Mouse (Mus musculus) intestine, postnatal 0 days (tissue): Measurements from ENCODE around the gene Tnik. TPM values are rescaled to one million over a fixed set of nuclear protein-coding genes. Genes with fewer than 3 reads are reported as not detected.

Source experiments
- ATAC-seq: fragments of 200-750 bp; cut with Nextera tagmentation; 2 replicates; pipeline ENCODE4 v1.8.0; 2017; ENCODE audit warnings: mild to moderate bottlenecking, moderate TSS enrichment, moderate library complexity
- H3K27ac ChIP-seq: fragments of 300-500 bp; sonication (generic); 2 replicates; pipeline ENCODE4 v1.5.1; 2014; ENCODE audit warnings: mild to moderate bottlenecking, low read depth, low read length, moderate library complexity
- H3K27me3 ChIP-seq: fragments of 300-500 bp; sonication (generic); replicated peaks from 2 replicates; pipeline ENCODE4 v1.6.1; 2014; ENCODE audit warnings: low read length, mixed read lengths; ENCODE audit not compliant: control insufficient read depth, insufficient read depth
- H3K36me3 ChIP-seq: fragments of 300-500 bp; sonication (generic); 2 replicates; pipeline ENCODE4 v1.6.1; 2014; ENCODE audit warnings: mild to moderate bottlenecking, moderate library complexity; ENCODE audit not compliant: control insufficient read depth, insufficient read depth
- H3K4me1 ChIP-seq: fragments of 300-500 bp; sonication (generic); replicated peaks from 2 replicates; pipeline ENCODE4 v1.6.1; 2014; ENCODE audit warnings: antibody characterized with exemption, low read length, mixed read lengths; ENCODE audit not compliant: control insufficient read depth, insufficient read depth
- H3K4me2 ChIP-seq: fragments of 300-500 bp; sonication (generic); replicated peaks from 2 replicates; pipeline ENCODE4 v1.6.1; 2014; ENCODE audit warnings: low read depth, mild to moderate bottlenecking, moderate library complexity
- H3K4me3 ChIP-seq: fragments of 300-500 bp; sonication (generic); 2 replicates; pipeline ENCODE4 v1.5.1; 2014; ENCODE audit warnings: low read depth, low read length
- H3K9ac ChIP-seq: fragments of 300-500 bp; sonication (generic); 2 replicates; pipeline ENCODE4 v1.6.1; 2014; ENCODE audit warnings: mild to moderate bottlenecking, low read depth, low read length
- H3K9me3 ChIP-seq: fragments of 300-500 bp; sonication (generic); 2 replicates; pipeline ENCODE4 v1.6.1; 2016; ENCODE audit warnings: mixed run types; ENCODE audit not compliant: control insufficient read depth
- CTCF ChIP-seq: sonication (generic); IDR thresholded peaks from 2 replicates; pipeline ENCODE4 v1.5.1; 2016; ENCODE audit warnings: low read depth, mild to moderate bottlenecking, control low read depth, antibody characterized with exemption, moderate library complexity
- WGBS: fragments of 180-500 bp; shearing (Covaris S2); extraction: QIAGEN DNeasy Blood & Tissue Kit; methylation state at CpG from one replicate; pipeline ENCODE4 v1.1.7; 2014; 5-methylcytosine and 5-hydroxymethylcytosine counted together
- polyA plus RNA-seq: library from polyadenylated mRNA; unstranded; fragments of >200 nt; fragmentation: Nextera tagmentation; extraction: Ambion mirVana; gene quantifications from 2 replicates; pipeline ENCODE4 v1.2.1, GENCODE M21; 2015

The Tnik gene
- polyA plus RNA-seq, 1 experiment from 2014 or later: 7.9 TPM

GRCm38 (mm10) chr3:28526671-28527070, 263.7 kb downstream of the Tnik start:
- 62% methylated on average over 2 of the region's 2 CpGs for WGBS

GRCm38 (mm10) chr3:28527231-28527630, 264.2 kb downstream of the Tnik start:
- no peak overlapping the region for H3K27ac ChIP-seq
- no peak for ATAC-seq
- no peaks in the 10 kb centered on the region for H3K36me3 ChIP-seq
- no peaks in the 10 kb centered on the region for H3K9me3 ChIP-seq
- H3K4me3 ChIP-seq: no peak overlapping the region
- H3K4me2 ChIP-seq: no peak overlapping the region
- TF ChIP-seq CTCF: no peak
- H3K4me1 ChIP-seq: no peaks in the 10 kb centered on the region; the same call in none of the 2 replicates
- no peaks in the 10 kb centered on the region for H3K27me3 ChIP-seq
- WGBS: 97% methylated on average over 4 of the region's 4 CpGs
- H3K9ac ChIP-seq: no peak overlapping the region

More at GRCm38 (mm10) chr3:28526671-28527070, 263.7 kb downstream of the Tnik start:
- H3K27me3 ChIP-seq: no peaks in the 10 kb centered on the region
- H3K27ac ChIP-seq: no peak overlapping the region
- no peaks in the 10 kb centered on the region; the same call in none of the 2 replicates for H3K4me1 ChIP-seq
- no peak for ATAC-seq
- no peak overlapping the region for H3K4me3 ChIP-seq
- TF ChIP-seq CTCF: no peak
- H3K36me3 ChIP-seq: no peaks in the 10 kb centered on the region
- H3K9me3 ChIP-seq: no peaks in the 10 kb centered on the region
- no peak overlapping the region for H3K9ac ChIP-seq
- H3K4me2 ChIP-seq: no peak overlapping the region

GRCm38 (mm10) chr3:28529548-28529947, 266.5 kb downstream of the Tnik start:
- ATAC-seq: no peak
- H3K9ac ChIP-seq: no peak overlapping the region
- no peaks in the 10 kb centered on the region for H3K36me3 ChIP-seq
- no peaks in the 10 kb centered on the region for H3K9me3 ChIP-seq
- TF ChIP-seq CTCF: no peak
- no peaks in the 10 kb centered on the region for H3K4me1 ChIP-seq
- 93% methylated on average over 4 of the region's 4 CpGs for WGBS
- no peak overlapping the region for H3K4me2 ChIP-seq
- no peaks in the 10 kb centered on the region for H3K27me3 ChIP-seq
- H3K27ac ChIP-seq: no peak overlapping the region
- H3K4me3 ChIP-seq: no peak overlapping the region

- Histone ChIP-seq H3K27ac (no peak overlapping the region), H3K4me3 (no peak overlapping the region), H3K27me3 (no peaks in the 10 kb centered on the region), H3K4me1 (no peaks in the 10 kb centered on the region), H3K9me3 (no peaks in the 10 kb centered on the region), H3K9ac (no peak overlapping the region), H3K36me3 (no peaks in the 10 kb centered on the region), H3K4me2 (no peak overlapping the region)
- WGBS: 74% methylated on average over 15 of the region's 15 CpGs
- TF ChIP-seq CTCF: no peak
- ATAC-seq: no peak
Measured at GRCm38 (mm10) chr3:28531294-28531956, 268.4 kb downstream of the Tnik start.

- no peak overlapping the region for H3K4me3 ChIP-seq
- no peak overlapping the region for H3K27ac ChIP-seq
- no peak overlapping the region for H3K4me2 ChIP-seq
- H3K4me1 ChIP-seq: no peaks in the 10 kb centered on the region
- H3K9me3 ChIP-seq: no peaks in the 10 kb centered on the region
- no peak overlapping the region for H3K9ac ChIP-seq
- H3K36me3 ChIP-seq: no peaks in the 10 kb centered on the region
- H3K27me3 ChIP-seq: no peaks in the 10 kb centered on the region
- ATAC-seq: no peak
- WGBS: 95% methylated on average over 7 of the region's 7 CpGs
- TF ChIP-seq CTCF: no peak
Measured at GRCm38 (mm10) chr3:28532666-28533065, 269.7 kb downstream of the Tnik start.

- Histone ChIP-seq H3K27ac (no peak overlapping the region), H3K4me1 (no peaks in the 10 kb centered on the region), H3K36me3 (peaks cover 3% of the 10 kb centered on the region; the same call in 1 of the 2 replicates), H3K9ac (no peak overlapping the region), H3K27me3 (no peaks in the 10 kb centered on the region), H3K4me2 (no peak overlapping the region), H3K9me3 (no peaks in the 10 kb centered on the region), H3K4me3 (no peak overlapping the region)
- no peak for ATAC-seq
- 65% methylated on average over 5 of the region's 5 CpGs for WGBS
- TF ChIP-seq CTCF: no peak
Measured at GRCm38 (mm10) chr3:28540121-28540520, 277.1 kb downstream of the Tnik start.
